Mouse (Mus musculus) retina, adult 2 months (tissue): Measurements from ENCODE around the gene Itga6.

Experiments
- DNase-seq: peaks from one replicate; pipeline ENCODE4 v3.0.0-alpha.2; 2012; ENCODE audit warnings: low read depth, low spot score

Gene Itga6

DNA sequence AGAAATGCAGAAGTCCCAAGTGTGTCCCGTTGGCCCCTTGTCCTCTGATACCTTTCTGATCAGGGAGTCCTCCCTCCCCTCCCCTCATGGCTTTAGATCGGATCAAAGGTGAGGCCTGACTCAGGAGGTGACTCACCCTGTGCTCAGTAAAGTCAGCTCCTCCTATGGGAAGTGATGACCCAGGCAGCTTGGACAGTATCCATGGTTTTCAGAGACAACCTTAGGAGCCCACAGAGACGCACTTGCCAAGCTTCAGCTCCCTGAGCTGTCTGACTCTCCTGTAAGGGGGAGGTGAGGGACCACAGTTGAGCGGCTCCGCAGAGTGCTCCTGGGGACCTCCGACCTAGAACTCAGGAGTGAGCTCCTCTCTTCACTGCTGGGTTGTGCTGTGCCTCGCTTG is 56.3 kb downstream of the Itga6 start:
- DNase-seq = no peak

DNA sequence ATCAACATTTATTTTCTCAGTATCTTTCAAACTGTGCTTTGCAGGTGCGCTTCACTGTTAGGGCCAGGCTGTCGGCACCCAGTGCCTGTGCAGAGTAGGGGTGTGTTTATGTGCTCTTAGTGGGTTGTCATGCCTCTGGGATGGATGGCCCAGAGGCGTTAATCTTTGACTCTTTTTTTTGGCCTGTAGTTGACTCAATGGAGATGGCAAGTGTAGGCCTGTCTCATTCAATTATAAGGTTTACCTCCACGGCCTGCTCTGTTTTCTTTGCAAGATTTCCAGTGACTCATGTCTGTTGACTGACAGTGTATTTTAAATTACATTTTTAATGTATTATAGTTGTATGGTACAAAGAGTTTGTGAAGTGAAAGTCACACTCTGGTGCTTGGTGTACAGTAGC is 56.7 kb downstream of the Itga6 start:
- no peak for DNase-seq

DNA sequence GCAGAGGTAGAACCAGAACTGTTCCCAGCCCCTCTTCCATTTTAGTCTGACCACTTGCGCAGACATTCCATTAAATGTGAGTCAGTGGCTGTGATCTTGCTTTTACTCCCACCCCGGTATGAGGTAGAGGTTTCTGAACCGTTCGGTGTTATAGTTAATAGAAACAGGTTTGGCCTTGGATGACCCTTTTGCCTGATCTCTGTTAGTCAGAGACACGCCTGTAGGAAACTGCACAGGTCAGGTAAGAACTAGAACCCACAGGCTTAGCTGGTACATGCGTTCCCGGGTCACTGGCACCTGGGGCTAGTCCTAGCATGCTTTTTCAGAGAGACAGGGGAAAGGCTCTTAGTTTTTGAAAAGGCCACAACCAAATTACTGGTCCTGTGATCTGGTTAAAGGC is 59.7 kb downstream of the Itga6 start:
- DNase-seq = no peak

DNA sequence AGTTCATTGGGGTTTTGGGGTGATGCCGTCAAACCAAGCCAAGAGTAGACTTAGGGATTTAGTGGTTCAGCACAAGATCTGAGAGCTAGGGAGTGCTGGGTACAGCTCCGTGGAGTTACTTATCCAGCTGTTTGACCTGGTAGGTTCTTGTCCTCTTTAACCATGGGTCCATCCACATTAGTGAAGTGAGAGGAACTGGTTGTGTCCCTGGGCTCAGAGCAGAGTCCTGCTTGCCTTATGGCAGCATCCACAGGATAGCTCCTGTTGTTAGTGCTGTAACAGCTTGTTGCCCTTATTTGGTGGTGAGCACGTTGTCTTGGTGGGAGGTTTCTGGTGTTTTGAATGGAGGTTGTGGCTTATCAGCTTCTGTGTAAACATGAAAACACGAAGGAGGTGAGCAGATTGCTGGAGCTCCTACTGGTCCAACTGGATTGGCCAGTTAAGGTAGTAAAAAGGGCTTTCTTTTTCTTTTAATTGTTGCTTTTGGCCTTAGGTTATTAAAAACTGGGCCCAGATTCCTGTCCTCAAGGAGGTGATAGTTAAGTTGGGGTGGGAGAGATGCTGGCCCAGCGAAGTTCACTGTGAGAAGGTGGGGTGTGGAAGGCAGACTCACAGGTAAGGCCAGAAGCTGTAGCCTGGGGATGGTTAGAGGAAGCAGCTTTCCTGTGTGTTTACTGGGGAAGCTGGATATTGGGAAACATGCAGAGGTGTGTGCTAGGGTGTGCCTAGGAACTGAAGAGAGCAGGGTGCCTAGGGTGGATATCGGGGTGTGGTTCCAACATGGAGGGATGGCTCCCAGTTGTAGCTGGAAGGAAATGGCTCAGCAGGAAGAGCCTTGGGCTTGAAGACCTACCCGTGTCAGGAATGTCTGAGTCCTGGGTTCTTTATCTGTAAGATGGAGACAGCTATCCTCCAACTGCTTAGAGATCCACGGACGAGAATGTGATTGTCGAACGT is 60.5 kb downstream of the Itga6 start:
- no peak for DNase-seq

DNA sequence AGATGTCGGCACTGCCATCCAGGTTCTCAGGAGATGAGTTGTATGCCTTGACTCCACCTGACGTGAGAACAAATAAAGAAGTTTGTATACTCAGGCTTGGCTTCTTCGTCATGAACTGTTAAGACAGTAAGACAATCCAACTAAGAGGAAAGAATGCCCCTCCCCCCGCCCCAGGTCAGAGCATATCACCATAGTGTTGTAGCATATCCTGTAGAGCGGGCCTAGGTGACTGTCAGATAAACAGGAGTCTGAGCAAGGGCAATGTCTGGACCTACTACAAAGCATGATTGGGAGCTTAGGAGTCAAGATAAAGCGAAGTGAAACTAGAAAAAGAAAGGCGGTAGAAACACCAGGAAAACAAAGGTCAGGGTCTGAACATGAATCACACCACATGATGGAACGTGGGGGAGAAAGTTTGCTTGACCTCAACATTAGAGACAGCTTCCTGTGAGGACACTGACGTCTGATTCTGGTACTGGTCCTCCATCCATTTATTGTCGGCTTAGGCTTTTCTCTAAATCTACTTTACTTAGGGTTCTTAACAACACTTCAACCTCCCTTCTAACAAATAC is 64.0 kb downstream of the Itga6 start:
- DNase-seq = no peak

DNA sequence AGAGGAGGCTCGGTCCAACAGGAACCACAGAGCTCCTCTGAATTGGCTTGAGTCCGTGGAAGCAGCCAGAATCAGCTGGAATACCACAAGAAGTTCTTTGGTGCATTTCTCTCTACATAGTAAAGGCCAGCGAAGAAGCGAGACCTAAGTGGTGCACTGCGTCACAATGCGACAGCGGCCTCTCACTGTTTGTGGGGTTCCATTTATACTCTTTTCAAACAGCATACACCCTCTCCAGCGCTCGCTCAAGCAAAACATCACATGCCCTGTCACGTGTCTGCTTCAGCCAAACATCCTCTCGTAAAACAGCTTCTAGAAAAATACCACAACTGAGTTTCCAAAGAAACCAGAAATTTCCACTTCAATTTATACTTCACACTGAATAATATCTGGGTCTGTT is 64.6 kb downstream of the Itga6 start:
- no peak for DNase-seq

DNA sequence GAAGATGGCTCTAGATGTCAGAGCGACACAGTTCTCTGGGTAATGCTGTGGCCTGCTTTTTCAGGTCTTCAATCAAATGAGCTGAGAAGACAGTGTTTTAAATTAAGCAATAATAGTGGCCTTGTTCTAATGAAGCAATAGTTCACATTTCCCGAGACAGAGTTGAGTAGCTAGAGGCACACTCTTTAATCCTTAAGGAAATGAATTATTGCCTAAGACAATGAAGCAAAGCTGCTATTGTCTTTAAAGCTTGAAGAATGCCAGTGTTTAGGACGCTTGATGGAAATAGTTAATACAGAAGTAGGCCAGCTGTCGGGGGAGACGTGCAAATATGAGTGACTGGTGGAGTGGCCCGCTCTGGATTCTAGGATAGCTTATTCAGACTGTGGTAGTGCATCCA is 65.5 kb downstream of the Itga6 start:
- DNase-seq = no peak

DNA sequence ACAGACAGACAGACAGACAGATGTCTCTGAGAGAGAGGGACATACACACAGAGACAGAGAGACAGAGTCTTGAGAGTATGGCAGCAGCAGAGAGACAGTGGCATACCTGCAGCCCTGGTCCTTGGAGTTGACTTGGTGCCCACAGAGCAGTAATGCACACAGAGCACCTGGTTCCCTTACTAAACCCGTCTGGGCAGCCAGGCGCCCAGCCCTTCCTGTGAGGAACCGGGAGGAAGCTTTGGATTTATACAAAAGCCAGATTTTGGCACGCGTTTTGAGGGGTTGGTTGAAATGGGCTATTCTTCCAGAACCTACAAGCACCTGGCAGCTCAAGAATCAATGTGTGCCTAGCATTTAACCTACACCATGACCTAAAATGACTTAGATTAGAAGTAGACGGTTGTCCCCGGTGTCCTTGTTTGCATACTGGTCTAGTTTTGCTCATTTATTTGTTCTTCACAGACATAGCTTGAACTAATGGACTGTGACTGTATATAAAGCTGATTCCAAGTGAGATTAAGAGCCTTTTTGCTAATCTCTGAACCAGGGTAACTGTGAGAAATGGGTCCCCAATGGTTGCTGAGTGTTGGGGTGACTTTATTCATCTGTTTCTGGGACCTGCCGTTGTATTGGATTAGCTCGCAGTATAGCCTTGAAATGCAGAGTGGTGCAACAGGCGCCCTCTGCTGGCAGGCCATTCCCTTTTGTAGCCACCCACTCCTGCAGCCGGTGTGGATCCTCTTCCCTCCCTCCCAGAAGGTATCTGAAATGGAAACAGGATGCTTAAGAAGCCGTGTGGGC is 67.0 kb downstream of the Itga6 start:
- DNase-seq = peak; percentile 43

DNA sequence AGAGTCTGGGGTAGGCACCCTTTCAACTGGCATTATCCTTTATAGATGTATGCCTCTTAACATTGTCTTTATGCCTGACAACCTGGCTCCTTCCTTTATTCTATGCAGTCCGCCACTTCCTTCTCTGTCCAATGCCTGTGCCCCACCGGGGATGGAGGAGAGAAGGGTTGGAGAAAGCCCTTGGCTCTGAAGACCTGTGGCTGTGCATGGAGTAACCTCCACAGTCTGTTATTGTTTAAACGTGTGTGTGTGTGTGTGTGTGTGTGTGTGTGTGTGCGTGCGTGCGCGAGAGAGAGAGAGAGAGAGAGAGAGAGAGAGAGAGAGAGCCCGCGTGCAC is 67.6 kb downstream of the Itga6 start:
- DNase-seq = no peak

DNA sequence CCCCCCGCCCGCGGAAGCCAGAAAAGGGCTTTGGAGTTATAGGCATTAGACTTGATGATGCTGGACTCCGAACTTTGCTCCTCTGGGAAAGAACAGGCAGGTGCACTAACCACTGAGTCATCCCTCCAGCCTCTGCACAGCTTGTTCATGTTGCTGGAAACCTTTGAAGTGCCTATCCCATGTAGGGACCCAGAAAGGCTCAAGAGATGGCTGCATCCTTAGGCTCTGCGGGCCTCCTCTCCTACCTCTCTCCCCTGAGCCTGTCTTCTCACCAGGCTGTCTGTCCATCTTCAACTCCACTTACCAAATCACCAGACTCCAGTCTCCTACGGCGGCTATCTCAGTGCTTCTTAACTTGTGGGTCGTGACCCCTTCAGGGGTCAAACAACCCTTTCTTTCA is 68.0 kb downstream of the Itga6 start:
- no peak for DNase-seq

DNA sequence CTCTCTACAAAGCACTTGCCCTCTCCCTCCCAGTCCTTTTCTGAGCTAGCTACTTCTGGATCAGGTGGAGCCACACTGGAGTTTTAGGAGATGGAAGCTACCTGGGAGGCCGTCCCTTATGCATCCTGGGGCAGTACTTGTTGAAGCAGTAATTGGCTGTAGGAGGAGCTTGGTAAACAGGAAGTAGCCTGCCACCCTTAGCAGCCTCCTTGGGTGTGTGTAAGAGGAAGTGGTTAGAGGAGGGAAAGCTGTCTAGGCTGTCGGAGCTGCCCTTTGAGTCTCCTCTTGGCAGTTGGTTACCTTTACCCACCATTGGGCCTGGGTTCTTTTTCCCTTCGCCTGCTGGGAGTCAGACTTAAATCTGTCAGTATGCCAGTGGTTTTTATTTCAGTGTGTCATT is 68.6 kb downstream of the Itga6 start:
- DNase-seq = no peak

DNA sequence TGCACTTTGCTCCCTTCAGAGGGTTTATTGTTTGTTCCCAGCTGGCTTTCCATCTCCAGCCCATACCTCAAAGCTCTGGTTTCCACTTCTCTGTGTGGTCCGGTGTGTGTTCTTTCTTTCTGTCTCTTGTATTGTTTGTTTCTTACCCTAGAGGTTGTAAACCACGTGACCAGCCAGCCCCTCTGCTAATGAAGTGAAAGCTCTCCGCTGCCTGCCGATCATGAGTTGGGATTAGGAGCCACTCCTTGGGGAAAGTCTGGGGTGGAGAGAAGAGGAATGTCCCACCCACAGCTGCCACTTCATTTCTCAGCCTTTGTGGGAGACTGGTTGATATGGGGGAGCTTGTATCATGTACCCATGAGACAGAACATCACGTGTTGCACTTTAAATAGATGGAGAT is 69.9 kb downstream of the Itga6 start:
- no peak for DNase-seq

DNA sequence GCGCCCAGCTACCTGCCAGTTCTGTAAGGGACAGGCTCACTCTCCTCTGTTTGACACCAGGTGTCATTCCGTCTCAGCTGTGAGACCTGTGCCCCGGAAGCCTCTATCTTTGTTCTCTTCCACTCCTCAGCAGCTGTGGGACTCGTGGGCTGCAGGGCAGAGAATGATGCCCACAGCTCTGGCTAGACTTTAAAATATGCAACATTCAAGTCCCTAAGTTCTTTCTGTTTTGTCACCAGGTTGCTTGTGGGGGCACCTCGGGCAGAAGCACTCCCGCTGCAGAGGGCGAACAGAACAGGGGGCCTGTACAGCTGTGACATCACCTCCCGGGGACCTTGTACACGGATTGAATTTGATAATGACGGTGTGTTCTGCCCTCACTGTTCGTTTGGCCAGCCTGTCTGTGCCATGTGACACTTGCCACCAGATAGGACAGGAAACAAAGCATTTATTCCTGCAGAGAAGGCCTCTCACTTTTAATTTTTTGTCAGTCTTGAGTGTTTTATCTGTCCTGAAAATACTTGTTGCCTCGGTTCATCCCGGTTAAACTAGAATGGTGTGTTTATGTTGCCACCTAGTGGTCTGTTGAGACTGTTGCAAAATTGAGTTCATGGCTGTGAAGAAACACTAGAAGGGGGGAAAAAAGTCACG is 71.1 kb downstream of the Itga6 start:
- DNase-seq = peak; percentile 23

DNA sequence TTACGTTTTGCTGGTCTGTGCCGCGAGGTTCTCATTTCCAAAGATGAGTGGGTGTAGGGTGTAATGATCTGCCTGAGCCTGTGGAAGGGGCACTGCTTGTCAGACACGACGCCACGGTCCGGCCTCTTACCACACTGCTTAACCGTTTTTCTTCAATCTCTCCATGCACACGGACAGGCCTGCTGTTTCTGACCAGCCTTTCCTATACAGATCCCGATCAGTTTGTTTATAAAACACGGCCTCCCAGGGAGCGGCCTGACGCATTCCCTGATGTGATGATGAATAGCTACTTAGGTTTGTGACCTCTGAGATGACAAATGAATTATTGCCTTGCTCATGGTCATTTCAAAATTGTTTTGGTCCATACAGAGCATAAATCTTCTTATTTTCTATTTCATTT is 78.7 kb downstream of the Itga6 start:
- no peak for DNase-seq

DNA sequence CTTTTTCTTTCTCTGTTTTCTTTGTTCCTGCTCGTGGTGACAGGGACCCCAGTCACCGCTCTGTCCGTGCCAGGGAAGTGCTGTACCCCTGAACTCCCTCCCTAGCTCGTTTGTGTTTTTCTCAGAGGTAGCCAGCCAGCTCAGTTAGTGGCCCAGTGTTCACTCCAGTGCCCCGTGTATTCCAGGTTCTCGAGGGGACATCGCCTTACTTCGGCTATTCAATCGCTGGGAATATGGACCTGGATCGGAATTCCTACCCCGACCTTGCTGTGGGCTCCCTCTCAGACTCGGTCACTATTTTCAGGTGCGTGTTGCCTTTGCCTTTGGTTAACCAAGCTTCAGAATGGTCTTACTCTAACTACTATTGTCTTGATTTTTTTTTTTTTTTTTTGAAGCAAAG is 82.3 kb downstream of the Itga6 start:
- DNase-seq = no peak

DNA sequence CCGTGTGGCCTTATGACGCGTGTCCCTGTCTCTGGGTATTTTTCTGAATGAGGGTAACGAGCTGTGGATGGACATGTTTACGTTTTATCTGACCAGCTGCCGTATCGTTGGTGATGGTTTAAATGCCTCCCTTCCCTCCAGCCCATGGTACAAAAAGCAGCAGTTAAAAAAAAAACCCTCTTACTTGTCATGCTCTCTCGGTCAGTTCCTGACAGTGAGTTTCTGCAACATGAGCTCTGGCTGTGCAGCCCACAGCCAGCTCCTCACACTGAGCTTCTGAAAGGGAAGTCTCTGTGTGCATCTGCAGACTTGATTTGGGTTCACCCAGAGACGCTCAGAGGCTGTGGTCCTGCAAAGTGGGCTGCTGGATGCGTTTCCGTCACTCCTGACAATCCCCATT is 83.5 kb downstream of the Itga6 start:
- DNase-seq = no peak

DNA sequence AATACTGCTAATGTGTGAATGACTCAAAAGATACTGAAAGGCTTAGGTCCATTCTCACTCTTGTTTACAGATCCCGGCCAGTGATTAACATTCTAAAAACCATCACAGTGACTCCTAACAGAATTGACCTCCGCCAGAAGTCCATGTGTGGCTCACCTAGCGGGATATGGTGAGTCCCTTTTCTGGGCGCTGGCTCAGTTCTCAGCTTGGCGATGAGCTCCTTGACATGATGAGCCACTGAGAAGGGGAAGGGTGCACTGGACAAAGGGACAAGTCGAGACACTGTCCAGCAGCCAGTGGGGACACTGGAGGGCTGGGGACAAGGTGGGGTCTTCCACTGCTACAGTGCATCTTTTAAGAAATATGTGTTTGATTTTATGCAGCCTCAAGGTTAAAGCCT is 88.2 kb downstream of the Itga6 start:
- no peak for DNase-seq

DNA sequence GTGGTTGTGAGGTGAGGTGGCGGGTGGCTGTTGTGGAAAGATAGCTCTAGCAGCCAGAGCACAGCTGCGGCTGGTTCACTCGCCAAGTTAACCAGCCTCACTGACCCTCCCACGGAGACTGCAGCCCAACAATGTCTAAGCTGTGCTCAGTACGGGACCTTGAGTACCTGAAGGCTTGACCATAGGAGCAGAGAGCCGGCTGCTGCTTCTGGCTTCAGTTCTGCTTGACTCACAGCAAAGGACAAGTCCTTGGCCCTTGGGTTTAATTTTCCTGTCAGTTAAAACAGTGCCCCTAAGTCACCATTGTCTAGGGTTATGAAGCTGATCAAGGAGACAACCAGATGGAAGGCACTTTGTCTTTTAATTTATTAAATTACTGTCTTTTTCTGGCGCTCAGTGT is 89.0 kb downstream of the Itga6 start:
- no peak for DNase-seq

DNA sequence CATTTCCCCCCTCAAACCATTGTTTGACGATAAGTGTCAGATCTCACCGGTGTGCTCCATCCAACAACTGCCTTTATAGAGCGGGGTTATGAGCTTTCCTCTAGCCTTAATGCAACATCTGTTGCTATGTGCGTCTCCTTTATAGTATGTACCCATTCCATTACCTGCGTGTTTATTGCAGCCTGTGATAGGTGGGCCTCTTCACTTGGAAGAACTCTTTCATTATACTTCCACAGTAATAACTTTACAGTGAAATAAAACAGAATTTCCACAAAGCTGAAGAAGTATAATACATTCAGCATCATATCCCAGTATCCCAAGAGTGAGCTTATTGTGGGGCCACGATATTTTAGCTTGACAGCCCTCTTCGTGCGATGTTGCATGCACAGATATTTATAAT is 90.1 kb downstream of the Itga6 start:
- DNase-seq = no peak

DNA sequence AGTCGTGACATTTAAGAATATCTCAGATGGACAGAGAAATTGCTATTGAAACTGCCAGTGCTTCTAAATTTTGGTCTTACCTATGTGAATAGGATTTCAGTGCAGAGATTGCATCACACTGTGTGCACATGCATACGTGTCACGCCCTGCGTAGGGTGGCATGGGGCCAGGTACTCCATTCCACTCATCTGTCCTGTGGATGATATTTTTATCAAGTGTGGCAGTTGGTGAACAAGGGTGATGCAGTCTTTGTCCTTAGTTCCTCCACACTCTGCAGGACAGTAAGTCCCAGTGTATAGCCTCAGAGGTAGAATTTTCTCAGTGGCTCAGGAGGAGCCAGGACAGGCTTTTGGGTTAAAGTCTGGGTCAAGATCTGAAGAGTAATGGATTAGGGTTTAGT is 90.8 kb downstream of the Itga6 start:
- DNase-seq = no peak

DNA sequence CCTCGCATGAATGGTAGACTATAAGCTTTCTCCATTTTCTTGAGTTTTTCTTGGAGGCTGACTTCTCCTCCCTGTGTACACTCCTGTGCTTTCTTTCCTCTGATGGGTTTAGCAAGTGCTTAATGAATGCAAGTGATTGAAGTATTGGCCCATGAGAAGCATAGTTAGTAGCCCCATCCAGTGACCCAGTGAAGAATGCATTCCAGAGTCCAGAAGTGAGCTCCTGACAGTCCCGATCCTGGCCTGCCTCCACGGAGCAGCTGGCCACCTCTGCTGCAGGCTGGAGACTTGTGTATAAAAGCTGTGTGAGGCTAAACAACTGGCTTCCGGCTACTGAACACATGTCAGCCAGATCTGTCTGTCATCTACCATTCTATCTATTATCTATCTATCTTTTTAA is 91.8 kb downstream of the Itga6 start:
- DNase-seq = no peak

DNA sequence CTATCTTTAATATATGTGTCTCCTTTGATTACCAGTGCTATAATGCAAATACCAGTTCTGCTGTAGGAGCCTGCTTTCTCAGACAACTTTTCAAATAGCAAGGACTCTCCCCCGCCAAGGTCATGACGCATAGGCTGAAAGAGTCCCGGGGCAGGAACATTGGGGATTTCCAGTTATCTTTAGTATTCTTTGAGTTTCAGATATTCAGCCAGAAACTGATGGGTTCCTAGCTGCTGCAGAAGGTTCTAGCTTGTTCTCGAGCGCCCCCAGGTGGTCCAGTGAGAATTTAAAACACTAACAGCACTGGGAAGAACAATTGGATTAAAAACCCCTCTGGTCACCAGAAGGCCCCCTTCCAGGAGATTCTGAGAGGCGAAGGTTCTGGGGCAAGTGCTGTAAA is 92.4 kb downstream of the Itga6 start:
- peak; percentile 22 for DNase-seq
